Mouse (Mus musculus) ES-Bruce4 (cell line): ENCODE measurements around the gene Aff2. TPM values are rescaled to one million over a fixed set of nuclear protein-coding genes. Genes with fewer than 3 reads are reported as not detected.

Experiments
- H3K27ac ChIP-seq: 2 replicates; pipeline ENCODE4 v1.5.1; 2012; ENCODE audit warnings: low read length, inconsistent platforms; ENCODE audit not compliant: insufficient read depth
- H3K27me3 ChIP-seq: 2 replicates; pipeline ENCODE4 v1.6.1; 2012; ENCODE audit warnings: mild to moderate bottlenecking, low read length, inconsistent platforms; ENCODE audit not compliant: control insufficient read depth, poor library complexity, insufficient read depth, severe bottlenecking
- H3K36me3 ChIP-seq: 2 replicates; pipeline ENCODE4 v1.6.1; 2012; ENCODE audit warnings: inconsistent platforms, mild to moderate bottlenecking, low read length, moderate library complexity; ENCODE audit not compliant: control insufficient read depth, poor library complexity, insufficient read depth, severe bottlenecking
- H3K4me1 ChIP-seq: one replicate; pipeline ENCODE4 v1.8.1; 2011; ENCODE audit warnings: low read length; ENCODE audit not compliant: control insufficient read depth, insufficient read depth
- H3K4me3 ChIP-seq: 2 replicates; pipeline ENCODE4 v1.5.1; 2011; ENCODE audit warnings: low read depth, mild to moderate bottlenecking, low read length
- H3K9ac ChIP-seq: 2 replicates; pipeline ENCODE4 v1.6.1; 2012; ENCODE audit warnings: low read depth, mild to moderate bottlenecking, inconsistent platforms; ENCODE audit not compliant: poor library complexity, severe bottlenecking
- H3K9me3 ChIP-seq: replicated peaks from 2 replicates; pipeline ENCODE4 v1.6.1; 2012; ENCODE audit warnings: mild to moderate bottlenecking, low read length, inconsistent platforms; ENCODE audit not compliant: control insufficient read depth, poor library complexity, insufficient read depth, severe bottlenecking
- CTCF ChIP-seq: IDR thresholded peaks from one replicate; pipeline ENCODE4 v1.8.1; 2011; ENCODE audit warnings: low read depth, low read length
- EP300 ChIP-seq: IDR thresholded peaks from 2 replicates; pipeline ENCODE4 v1.6.1; 2011; ENCODE audit warnings: low read depth, low read length; ENCODE audit not compliant: insufficient read depth
- POLR2A ChIP-seq: IDR thresholded peaks from one replicate; pipeline ENCODE4 v1.8.1; 2011; ENCODE audit warnings: low read length; ENCODE audit not compliant: insufficient read depth
- polyA plus RNA-seq: library from polyadenylated mRNA; stranded (reverse); fragments of >200 nt; gene quantifications from 2 replicates; pipeline ENCODE4 v1.2.4, GENCODE M21; 2011; ENCODE audit warnings: low read depth; ENCODE audit not compliant: missing spikeins, insufficient read depth, insufficient read length

Aff2 gene
- polyA plus RNA-seq, 1 experiment, result 0.75 TPM

- no peaks in the 10 kb centered on the region for H3K36me3 ChIP-seq
- no peaks in the 10 kb centered on the region for H3K9me3 ChIP-seq
- no peak overlapping the region for H3K4me3 ChIP-seq
- no peak overlapping the region for H3K27ac ChIP-seq
- no peaks in the 10 kb centered on the region for H3K27me3 ChIP-seq
- TF ChIP-seq CTCF (no peak), POLR2A (no peak), EP300 (no peak)
- H3K4me1 ChIP-seq, result no peaks in the 10 kb centered on the region
- no peak overlapping the region for H3K9ac ChIP-seq
Observed at GRCm38 (mm10) chrX:69891713-69892112, 531.6 kb downstream of the Aff2 start.
